ENCODE assay signal across 9 mouse cellular contexts in the genomic region with DNA sequence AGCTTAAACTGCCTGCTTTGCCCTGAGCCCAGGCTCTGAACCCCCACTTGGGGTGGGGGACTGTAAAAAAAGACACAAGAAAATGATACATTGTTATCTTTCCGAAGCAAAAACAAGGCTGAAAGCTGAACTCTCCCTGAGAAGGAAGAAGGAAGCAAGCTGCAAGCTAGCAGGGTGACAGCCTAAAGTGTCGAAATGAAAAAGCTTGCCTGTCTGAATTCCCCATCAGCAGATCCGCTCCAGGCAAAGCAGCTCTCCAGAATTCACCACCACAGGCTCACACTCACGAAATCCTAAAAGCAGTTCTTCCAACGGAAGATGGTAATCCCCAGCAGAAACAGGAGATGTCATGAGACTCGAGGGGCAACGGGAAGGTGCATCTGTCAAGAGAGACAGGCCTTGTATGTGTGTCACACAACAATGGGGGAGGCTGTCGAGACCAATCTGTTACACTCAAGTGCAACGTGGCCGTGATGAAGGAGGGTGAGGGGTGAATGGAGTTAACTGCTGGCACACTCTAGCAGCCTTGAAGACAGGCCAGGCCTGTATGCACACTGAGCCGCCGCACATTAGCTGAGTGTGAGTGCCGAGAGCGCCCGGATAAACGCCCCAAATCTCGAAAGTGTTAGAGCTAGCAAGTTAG.
DNase-seq lines count a peak whose midpoint lies in the region; ATAC-seq and TF ChIP-seq lines count a peak whose summit lies in the region.
"Had no signal": no experiment of that assay in that cellular context is flagged by ENCODE, and none has a peak within 500 bp of the region (broad histone marks: within the 10 kb centered on the region; RNA-seq: fewer than 3 reads in every experiment).

No protein-coding gene starts in this region.

- no peak overlapping the region for H3K27ac ChIP-seq in kidney, embryonic 16.5 days (ENCODE audit: low read length)
- peak overlapping the region; percentile 56 for H3K27ac ChIP-seq in embryonic facial prominence, embryonic 14.5 days (replicated peaks; ENCODE audit: low read depth, low read length)
- peak overlapping the region; percentile 25; the same call in 1 of the 2 replicates for H3K27ac ChIP-seq in hindbrain, embryonic 13.5 days
- H3K27ac ChIP-seq in midbrain, postnatal 0 days (ENCODE audit: low read depth, low read length) = peak overlapping the region; percentile 62
- H3K27ac ChIP-seq: left cerebral cortex, adult 2 months had no signal

- TF ChIP-seq CTCF in midbrain, postnatal 0 days (IDR thresholded peaks at IDR 0.05) = no peak

- H3K4me2 ChIP-seq in kidney, embryonic 16.5 days (replicated peaks; ENCODE audit: low read depth, low read length) = no peak overlapping the region
- H3K4me2 ChIP-seq in embryonic facial prominence, embryonic 14.5 days (ENCODE audit: low read depth, low read length) = no peak overlapping the region
- no peak overlapping the region for H3K4me2 ChIP-seq in hindbrain, embryonic 13.5 days
- H3K4me2 ChIP-seq in midbrain, postnatal 0 days (ENCODE audit: low read depth, low read length, poor library complexity, severe bottlenecking) = no peak overlapping the region

- H3K4me3 ChIP-seq in kidney, embryonic 16.5 days (ENCODE audit: low read length) = no peak overlapping the region
- H3K4me3 ChIP-seq in embryonic facial prominence, embryonic 14.5 days (ENCODE audit: low read depth, low read length) = no peak overlapping the region
- H3K4me3 ChIP-seq in hindbrain, embryonic 13.5 days = no peak overlapping the region
- no peak overlapping the region for H3K4me3 ChIP-seq in midbrain, postnatal 0 days (ENCODE audit: low read depth, low read length)
- H3K4me3 ChIP-seq: left cerebral cortex, adult 2 months had no signal

- peak; percentile 53 for ATAC-seq in kidney, embryonic 16.5 days (ENCODE audit: low FRiP score, low TSS enrichment)
- ATAC-seq in embryonic facial prominence, embryonic 14.5 days (ENCODE audit: low read depth) = peak; percentile 56
- ATAC-seq in hindbrain, embryonic 13.5 days (ENCODE audit: low FRiP score) = 0 out of 2 replicates have a peak, but pooled peaks have one; percentile 49
- ATAC-seq in midbrain, postnatal 0 days (ENCODE audit: low FRiP score) = peak; percentile 52; the same call in 1 of the 2 replicates

- H3K9me3 ChIP-seq in kidney, embryonic 16.5 days (ENCODE audit: low read length) = peaks cover 3% of the 10 kb centered on the region; the same call in 1 of the 2 replicates
- H3K9me3 ChIP-seq in embryonic facial prominence, embryonic 14.5 days (ENCODE audit: control insufficient read depth, low read length) = no peaks in the 10 kb centered on the region
- no peaks in the 10 kb centered on the region for H3K9me3 ChIP-seq in hindbrain, embryonic 13.5 days
- no peaks in the 10 kb centered on the region for H3K9me3 ChIP-seq in midbrain, postnatal 0 days (ENCODE audit: low read length)

- 0 out of 2 replicates have a peak overlapping the region, but pooled peaks have one; percentile 29 for H3K9ac ChIP-seq in kidney, embryonic 16.5 days (replicated peaks; ENCODE audit: low read length)
- H3K9ac ChIP-seq in embryonic facial prominence, embryonic 14.5 days (ENCODE audit: low read depth, low read length) = no peak overlapping the region
- H3K9ac ChIP-seq in hindbrain, embryonic 13.5 days = no peak overlapping the region
- H3K9ac ChIP-seq in midbrain, postnatal 0 days (replicated peaks; ENCODE audit: low read length, poor library complexity, severe bottlenecking) = peak overlapping the region; percentile 29; the same call in 1 of the 2 replicates

- H3K27me3 ChIP-seq in kidney, embryonic 16.5 days (ENCODE audit: insufficient read depth, low read length) = 0 out of 2 replicates have a peak, but pooled peaks cover 3% of the 10 kb centered on the region
- H3K27me3 ChIP-seq in embryonic facial prominence, embryonic 14.5 days (replicated peaks; ENCODE audit: control insufficient read depth, insufficient read depth, low read length) = no peaks in the 10 kb centered on the region
- H3K27me3 ChIP-seq in hindbrain, embryonic 13.5 days = no peaks in the 10 kb centered on the region
- no peaks in the 10 kb centered on the region for H3K27me3 ChIP-seq in midbrain, postnatal 0 days (ENCODE audit: insufficient read depth, low read length)

- DNase-seq in kidney, adult 9 months = no peak
- peak; percentile 54 for DNase-seq in embryonic facial prominence, embryonic 14.5 days (ENCODE audit: low spot score)
- DNase-seq in midbrain, postnatal 0 days (ENCODE audit: low spot score) = peak; percentile 58
- DNase-seq in thymus, postnatal 10 days (ENCODE audit: low spot score in 2 of 2) = no peak
- no peak for DNase-seq in gastrocnemius, postnatal 4 days (ENCODE audit: low spot score in 2 of 2)
- DNase-seq: cerebellum, adult 9-10 months had no signal

- no peaks in the 10 kb centered on the region for H3K36me3 ChIP-seq in kidney, embryonic 16.5 days (ENCODE audit: insufficient read depth, low read length)
- no peaks in the 10 kb centered on the region for H3K36me3 ChIP-seq in embryonic facial prominence, embryonic 14.5 days (ENCODE audit: control insufficient read depth, insufficient read depth, low read length)
- no peaks in the 10 kb centered on the region for H3K36me3 ChIP-seq in hindbrain, embryonic 13.5 days
- H3K36me3 ChIP-seq in midbrain, postnatal 0 days (ENCODE audit: insufficient read depth, low read length) = no peaks in the 10 kb centered on the region

- 38% methylated on average over 17 of the region's 17 CpGs for WGBS in kidney, embryonic 16.5 days
- WGBS in embryonic facial prominence, embryonic 14.5 days = 44% methylated on average over 17 of the region's 17 CpGs
- 47% methylated on average over 17 of the region's 17 CpGs for WGBS in hindbrain, embryonic 13.5 days
- WGBS in midbrain, postnatal 0 days = 33% methylated on average over 17 of the region's 17 CpGs

- peaks cover 26% of the 10 kb centered on the region for H3K4me1 ChIP-seq in kidney, embryonic 16.5 days (ENCODE audit: insufficient read depth, low read length)
- peaks cover 7% of the 10 kb centered on the region; the same call in 1 of the 2 replicates for H3K4me1 ChIP-seq in embryonic facial prominence, embryonic 14.5 days (ENCODE audit: control insufficient read depth, insufficient read depth, low read length)
- H3K4me1 ChIP-seq in hindbrain, embryonic 13.5 days (replicated peaks) = peaks cover 19% of the 10 kb centered on the region
- H3K4me1 ChIP-seq in midbrain, postnatal 0 days (ENCODE audit: insufficient read depth, low read length) = no peaks in the 10 kb centered on the region

Comparison
In these comparisons a context has a peak if more than half of its experiments do, and no peak if none do; other contexts are left out.
1. H3K9ac ChIP-seq: peak in kidney, embryonic 16.5 days (single experiment) and midbrain, postnatal 0 days (single experiment); none in embryonic facial prominence, embryonic 14.5 days (single experiment) and hindbrain, embryonic 13.5 days (single experiment).
2. DNase-seq: peak in embryonic facial prominence, embryonic 14.5 days (single experiment) and midbrain, postnatal 0 days (single experiment); none in kidney, adult 9 months (single experiment), thymus, postnatal 10 days (0 of 2) and gastrocnemius, postnatal 4 days (0 of 2).
3. Peak in every context shown above with its lines, with median percentiles within 50 percentile points of each other: ATAC-seq.